ENCODE assay signal across 12 mouse cellular contexts in the genomic region with DNA sequence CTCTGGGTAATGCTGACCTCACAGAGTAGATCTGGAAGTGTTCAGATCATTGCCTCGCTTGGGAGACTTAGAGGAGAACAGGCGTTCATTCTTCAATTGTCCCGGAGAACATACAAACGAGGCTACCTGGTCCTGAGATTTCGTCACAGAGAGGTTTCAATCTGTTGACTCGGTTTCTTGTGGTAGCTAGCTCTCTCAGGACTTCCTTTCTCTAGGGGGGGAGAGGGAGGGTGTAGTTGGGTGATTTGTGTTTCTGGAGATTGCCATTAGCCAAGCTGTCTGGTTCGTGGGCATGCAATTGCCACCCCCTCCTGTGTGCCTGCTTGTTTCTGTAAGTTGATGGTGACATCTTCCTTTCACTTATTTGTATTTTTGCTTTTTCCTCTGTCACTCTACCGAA.
DNase-seq lines count a peak whose midpoint lies in the region; ATAC-seq lines count a peak whose summit lies in the region.
"Had no signal": no experiment of that assay in that cellular context is flagged by ENCODE, and none has a peak within 500 bp of the region (broad histone marks: within the 10 kb centered on the region; RNA-seq: fewer than 3 reads in every experiment).

No protein-coding gene starts in this region.

- no peaks in the 10 kb centered on the region for H3K9me3 ChIP-seq in intestine, embryonic 14.5 days (ENCODE audit: control insufficient read depth, low read length)
- no peaks in the 10 kb centered on the region for H3K9me3 ChIP-seq in intestine, embryonic 16.5 days (ENCODE audit: control insufficient read depth, low read length)
- no peaks in the 10 kb centered on the region for H3K9me3 ChIP-seq in limb, embryonic 15.5 days
- no peaks in the 10 kb centered on the region for H3K9me3 ChIP-seq in stomach, embryonic 16.5 days (replicated peaks; ENCODE audit: control insufficient read depth, low read length)

- no peak for ATAC-seq in intestine, embryonic 14.5 days (replicated peaks; ENCODE audit: low FRiP score, low TSS enrichment, low read depth)
- ATAC-seq in intestine, embryonic 16.5 days: no peak
- no peak for ATAC-seq in limb, embryonic 15.5 days (ENCODE audit: insufficient number of reproducible peaks, low FRiP score, low TSS enrichment, low read depth)
- no peak for ATAC-seq in stomach, embryonic 16.5 days (ENCODE audit: insufficient read depth, low FRiP score)

- DNase-seq in intestine, embryonic 14.5 days (ENCODE audit: low spot score): no peak
- DNase-seq in thymus, postnatal 0 days (ENCODE audit: low spot score): peak; percentile 21
- no peak for DNase-seq in thymus, postnatal 14 days
- no peak for DNase-seq in layer of hippocampus, postnatal 25 days (ENCODE audit: extremely low spot score in 1 of 2, low spot score in 1 of 2)
- no peak for DNase-seq in urinary bladder, adult 18-20 months (ENCODE audit: low spot score in 2 of 2)
- DNase-seq: right cerebral cortex, postnatal 4 days; thymus, postnatal 36 days had no signal

- H3K4me2 ChIP-seq in intestine, embryonic 14.5 days (ENCODE audit: low read length): no peak overlapping the region
- H3K4me2 ChIP-seq in intestine, embryonic 16.5 days (ENCODE audit: low read depth, low read length): no peak overlapping the region
- H3K4me2 ChIP-seq in limb, embryonic 15.5 days: no peak overlapping the region
- no peak overlapping the region for H3K4me2 ChIP-seq in stomach, embryonic 16.5 days (ENCODE audit: low read depth, low read length)
- H3K4me2 ChIP-seq: hindbrain, embryonic 14.5 days had no signal

- no peaks in the 10 kb centered on the region for H3K36me3 ChIP-seq in intestine, embryonic 14.5 days (ENCODE audit: control insufficient read depth, insufficient read depth, low read length)
- H3K36me3 ChIP-seq in intestine, embryonic 16.5 days (ENCODE audit: control insufficient read depth, insufficient read depth, low read length): no peaks in the 10 kb centered on the region
- no peaks in the 10 kb centered on the region for H3K36me3 ChIP-seq in limb, embryonic 15.5 days
- H3K36me3 ChIP-seq in stomach, embryonic 16.5 days (ENCODE audit: control insufficient read depth, insufficient read depth, low read length): no peaks in the 10 kb centered on the region

- peak overlapping the region; percentile 74 for H3K27ac ChIP-seq in intestine, embryonic 14.5 days (ENCODE audit: low read depth)
- no peak overlapping the region for H3K27ac ChIP-seq in intestine, embryonic 16.5 days (ENCODE audit: low read length)
- H3K27ac ChIP-seq in limb, embryonic 15.5 days: peak overlapping the region; percentile 66
- H3K27ac ChIP-seq in stomach, embryonic 16.5 days (ENCODE audit: low read length): peak overlapping the region; percentile 84; the same call in 1 of the 2 replicates
- H3K27ac ChIP-seq: hindbrain, embryonic 14.5 days had no signal

- no peak overlapping the region for H3K9ac ChIP-seq in intestine, embryonic 14.5 days (ENCODE audit: low read length)
- H3K9ac ChIP-seq in intestine, embryonic 16.5 days (ENCODE audit: low read depth, low read length): no peak overlapping the region
- no peak overlapping the region for H3K9ac ChIP-seq in limb, embryonic 15.5 days
- no peak overlapping the region for H3K9ac ChIP-seq in stomach, embryonic 16.5 days (ENCODE audit: low read length)

- H3K4me3 ChIP-seq in intestine, embryonic 14.5 days (ENCODE audit: low read depth, low read length): no peak overlapping the region
- H3K4me3 ChIP-seq in intestine, embryonic 16.5 days (ENCODE audit: low read length): no peak overlapping the region
- no peak overlapping the region for H3K4me3 ChIP-seq in limb, embryonic 15.5 days
- H3K4me3 ChIP-seq in stomach, embryonic 16.5 days (replicated peaks; ENCODE audit: low read length): no peak overlapping the region
- H3K4me3 ChIP-seq: myocyte had no signal

- H3K27me3 ChIP-seq in intestine, embryonic 14.5 days (replicated peaks; ENCODE audit: control insufficient read depth, insufficient read depth, low read length): no peaks in the 10 kb centered on the region
- no peaks in the 10 kb centered on the region for H3K27me3 ChIP-seq in intestine, embryonic 16.5 days (replicated peaks; ENCODE audit: control insufficient read depth, insufficient read depth, low read length)
- H3K27me3 ChIP-seq in limb, embryonic 15.5 days: no peaks in the 10 kb centered on the region
- H3K27me3 ChIP-seq in stomach, embryonic 16.5 days (ENCODE audit: control insufficient read depth, insufficient read depth, low read length): no peaks in the 10 kb centered on the region

- 85% methylated on average over 8 of the region's 8 CpGs for WGBS in intestine, embryonic 14.5 days
- WGBS in intestine, embryonic 16.5 days: 82% methylated on average over 8 of the region's 8 CpGs
- WGBS in limb, embryonic 15.5 days: 76% methylated on average over 8 of the region's 8 CpGs
- 79% methylated on average over 8 of the region's 8 CpGs for WGBS in stomach, embryonic 16.5 days

- peaks cover 42% of the 10 kb centered on the region for H3K4me1 ChIP-seq in intestine, embryonic 14.5 days (replicated peaks; ENCODE audit: control insufficient read depth, insufficient read depth, low read length)
- H3K4me1 ChIP-seq in intestine, embryonic 16.5 days (ENCODE audit: control insufficient read depth, insufficient read depth, low read length): peaks cover 30% of the 10 kb centered on the region
- H3K4me1 ChIP-seq in limb, embryonic 15.5 days: peaks cover 58% of the 10 kb centered on the region
- H3K4me1 ChIP-seq in stomach, embryonic 16.5 days (ENCODE audit: control insufficient read depth, insufficient read depth, low read length): peaks cover 32% of the 10 kb centered on the region
